Mouse (Mus musculus) lung, adult 18-20 months (tissue): ENCODE data around the gene Atp5g1.
A peak's percentile ranks its signal among the peaks of the same experiment; 100 is the strongest.
"Not testable (repeated sequence)": the region's sequence is repeated elsewhere in the genome, so short reads cannot be mapped to it uniquely, and the experiment has no call there.

Source experiments
- DNase-seq, 2 experiments: peaks; one replicate each; pipeline ENCODE4 v3.0.0; 2022; ENCODE audit warnings: mixed read lengths in 2 of 2

The Atp5g1 gene

DNA sequence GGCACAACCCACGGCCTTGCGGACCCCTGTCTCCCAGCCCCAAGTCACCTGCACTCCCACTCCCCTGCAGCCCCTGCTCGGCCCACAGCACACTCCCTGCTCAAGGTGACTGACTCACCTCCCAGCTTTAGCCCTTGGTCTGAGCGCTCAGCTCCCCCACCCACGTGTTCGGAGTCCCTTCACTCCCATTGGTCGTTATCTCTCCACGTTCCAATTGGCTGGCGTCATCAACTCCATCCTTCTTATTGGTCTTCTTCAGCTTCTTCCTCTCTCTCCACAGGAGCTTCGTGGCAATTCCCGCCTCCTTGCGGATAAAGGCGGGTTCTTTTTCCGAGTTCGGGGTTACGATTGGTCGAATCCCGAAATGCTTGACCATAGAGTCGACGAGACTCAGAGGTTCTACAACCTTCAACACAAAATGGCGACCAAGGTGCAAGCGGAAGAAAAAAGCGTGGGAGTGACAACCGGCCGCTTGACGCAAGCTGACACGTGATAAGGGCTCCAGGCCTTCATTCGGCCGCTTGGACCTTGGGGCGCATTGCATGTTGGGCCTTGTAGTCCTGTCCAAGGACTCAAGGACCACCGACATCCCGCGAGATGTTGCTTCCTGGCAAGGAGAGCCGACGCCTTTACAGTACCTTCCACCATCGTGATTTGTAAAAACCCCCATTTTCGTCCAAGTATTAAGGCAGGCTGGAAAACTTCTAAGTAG lies at the start of gene Atp5g1:
TSS of gene Atp5g1 (minus strand) at position 162 of the 712 bp plus-strand sequence.
- peak; percentile 100 for DNase-seq

GRCm38 (mm10) chr11:96124052-96124914 lies 48.8 kb upstream of the Atp5g1 start:
- DNase-seq: peak; percentile 31 to 51

GRCm38 (mm10) chr11:96122806-96123205 lies 47.3 kb upstream of the Atp5g1 start:
- not testable (repeated sequence) for DNase-seq

DNA sequence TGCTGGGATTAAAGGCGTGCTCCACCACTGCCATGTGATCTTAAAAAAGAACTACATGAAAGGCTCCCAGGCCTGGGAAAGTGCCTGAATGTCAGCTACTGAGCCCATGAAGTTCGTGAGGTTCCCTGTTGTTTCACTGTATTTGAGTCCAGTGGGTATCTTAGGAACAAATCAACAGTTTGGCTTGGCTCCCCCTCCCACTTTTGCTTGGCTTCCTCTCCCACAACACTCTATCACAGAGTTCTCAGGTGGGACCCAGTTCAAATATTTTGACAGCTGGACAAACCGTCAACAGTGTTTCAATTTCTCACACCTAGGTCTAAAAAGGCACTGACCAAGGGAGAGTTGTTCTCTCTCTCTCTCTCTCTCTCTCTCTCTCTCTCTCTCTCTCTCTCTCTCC lies 43.9 kb upstream of the Atp5g1 start:
- peak in 1 of 2 experiments; percentile 7 for DNase-seq

GRCm38 (mm10) chr11:96116925-96117324 lies 41.5 kb upstream of the Atp5g1 start:
- DNase-seq: not testable (repeated sequence)

GRCm38 (mm10) chr11:96116116-96116515 lies 40.6 kb upstream of the Atp5g1 start:
- DNase-seq: no peak

DNA sequence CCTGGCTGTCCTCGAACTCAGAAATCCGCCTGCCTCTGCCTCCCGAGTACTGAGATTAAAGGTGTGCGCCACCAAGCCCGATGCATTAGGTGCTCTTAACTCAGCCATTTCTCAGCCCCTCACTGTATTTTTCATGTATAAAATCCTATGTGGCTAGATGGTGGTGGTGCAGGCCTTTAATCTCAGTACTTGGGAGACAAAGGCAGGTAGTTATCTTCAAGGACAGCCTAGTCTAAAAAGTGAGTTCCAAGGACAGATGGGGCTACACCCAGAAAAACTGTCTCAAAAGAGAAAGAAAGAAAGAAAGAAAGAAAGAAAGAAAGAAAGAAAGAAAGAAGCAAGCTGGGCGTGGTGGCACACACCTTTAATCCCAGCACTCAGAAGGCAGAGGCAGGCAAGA lies 39.9 kb upstream of the Atp5g1 start:
- no peak for DNase-seq

DNA sequence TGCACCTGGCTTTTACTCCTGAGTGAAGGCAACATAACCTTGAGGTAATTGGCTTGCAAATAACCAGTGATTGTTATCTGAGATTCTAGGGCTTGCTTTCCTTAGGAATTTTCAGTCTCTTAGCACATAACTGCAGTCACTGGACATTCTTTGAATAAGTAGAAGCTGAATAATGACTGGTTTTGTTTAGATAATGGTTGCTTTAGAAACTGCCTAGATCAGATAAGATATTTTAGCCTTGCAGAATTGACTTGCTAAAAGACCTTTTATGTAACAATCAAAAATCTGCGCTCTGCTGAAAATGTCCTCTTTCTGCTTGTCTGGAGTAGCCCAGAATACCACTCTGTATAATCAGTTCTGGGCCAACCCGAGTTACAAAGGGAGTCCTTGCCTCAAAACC lies 38.6 kb upstream of the Atp5g1 start:
- DNase-seq: no peak

DNA sequence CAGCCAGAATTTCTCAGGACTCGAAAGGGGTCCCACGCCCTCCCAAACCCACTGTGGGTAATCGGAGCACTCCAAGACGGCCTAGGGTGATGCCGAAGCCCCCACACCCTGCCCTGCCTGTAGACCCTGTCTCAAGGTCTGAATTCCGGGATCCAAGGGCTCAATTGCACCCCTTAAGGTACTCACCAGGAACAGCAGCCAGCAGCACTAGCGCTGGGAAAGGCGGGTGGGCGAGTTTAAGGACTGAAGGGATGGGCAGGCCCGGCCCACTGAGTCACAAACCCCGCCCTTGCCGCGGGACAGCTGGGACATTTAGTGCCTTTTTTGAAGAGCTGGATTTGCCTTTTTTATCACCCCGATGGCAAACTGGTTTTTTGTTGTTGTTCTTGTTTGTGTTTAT lies 36.3 kb upstream of the Atp5g1 start, which contains the start of gene Calcoco2:
TSS of gene Calcoco2 (minus strand) at position 214 of the 400 bp plus-strand sequence.
- DNase-seq: no peak

DNA sequence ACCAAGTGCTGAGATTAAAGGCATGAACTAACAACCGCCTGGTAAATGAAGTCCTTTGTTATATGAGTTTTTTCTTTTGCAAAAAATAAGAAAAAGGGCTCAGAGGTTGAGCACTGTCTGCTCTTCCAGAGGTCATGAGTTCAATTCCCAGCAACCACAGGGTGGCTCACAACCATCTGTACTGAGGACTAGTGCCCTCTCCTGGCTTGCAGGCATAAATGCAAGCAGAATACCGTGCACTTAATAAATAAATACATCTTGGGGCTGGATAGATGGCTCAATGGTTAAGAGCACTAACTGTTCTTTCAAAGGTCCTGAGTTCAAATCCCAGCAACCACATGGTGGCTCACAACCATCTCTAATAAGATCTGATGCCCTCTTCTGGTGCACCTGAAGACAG lies 35.5 kb upstream of the Atp5g1 start:
- DNase-seq: not testable (repeated sequence)

DNA sequence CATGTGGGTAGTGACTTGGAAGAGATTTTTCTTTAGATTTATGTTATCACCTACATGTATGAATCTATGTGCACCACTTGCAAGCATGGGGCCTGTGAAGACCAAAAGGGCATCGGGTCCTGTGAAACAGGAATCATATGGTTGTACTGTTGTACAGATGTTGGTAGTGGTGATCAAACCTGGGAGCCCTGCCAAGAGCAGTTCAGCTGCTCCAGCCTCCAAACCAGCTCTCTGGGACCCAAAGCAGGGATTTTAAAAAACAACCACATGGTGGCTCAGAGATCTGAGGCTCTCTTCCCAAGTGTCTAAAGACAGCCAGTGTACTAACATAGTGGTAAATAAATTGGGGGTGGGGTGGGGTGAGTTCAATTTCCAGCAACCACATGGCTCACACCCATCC lies 32.9 kb upstream of the Atp5g1 start:
- no peak for DNase-seq

- DNase-seq: peak; percentile 29 to 44
These were observed 17.9 kb upstream of the Atp5g1 start for GRCm38 (mm10) chr11:96093361-96093760.

DNA sequence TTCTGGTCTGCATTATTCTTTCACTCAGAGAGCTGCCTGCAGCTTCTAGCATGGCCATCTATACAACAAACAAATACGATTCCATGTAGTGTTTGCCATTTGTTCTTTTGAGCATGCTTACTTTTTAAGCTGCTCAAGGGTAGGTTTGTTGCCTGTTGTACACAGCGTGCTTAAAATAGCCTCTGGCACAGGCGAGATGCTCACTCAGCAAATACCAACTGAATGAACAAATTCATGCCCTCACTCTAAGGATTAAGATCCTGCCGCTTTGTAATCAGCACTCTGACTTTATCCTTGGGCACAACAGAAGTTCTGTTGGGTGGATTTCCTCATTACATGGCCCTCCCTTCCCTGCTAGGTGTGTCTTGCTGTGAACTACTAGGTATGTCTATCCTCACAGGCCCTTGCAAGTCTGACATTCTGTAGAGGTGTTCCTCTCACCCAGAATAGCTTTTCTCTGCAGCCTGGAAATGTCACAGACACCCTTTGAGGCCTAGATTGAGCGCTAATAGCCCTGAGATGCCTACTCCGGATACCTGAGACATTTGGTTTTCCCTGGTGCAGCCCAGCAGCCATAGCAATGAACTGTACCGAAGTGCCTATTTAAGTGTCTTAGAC lies 17.3 kb upstream of the Atp5g1 start:
- DNase-seq: no peak

GRCm38 (mm10) chr11:96091073-96091472 lies 15.6 kb upstream of the Atp5g1 start:
- DNase-seq: no peak

- no peak for DNase-seq
These were observed 12.5 kb upstream of the Atp5g1 start for GRCm38 (mm10) chr11:96087981-96088380.

- DNase-seq: no peak
These were observed 7.2 kb upstream of the Atp5g1 start for GRCm38 (mm10) chr11:96082682-96083081.

- no peak for DNase-seq
These were observed 5.3 kb upstream of the Atp5g1 start for GRCm38 (mm10) chr11:96080736-96081135.

DNA sequence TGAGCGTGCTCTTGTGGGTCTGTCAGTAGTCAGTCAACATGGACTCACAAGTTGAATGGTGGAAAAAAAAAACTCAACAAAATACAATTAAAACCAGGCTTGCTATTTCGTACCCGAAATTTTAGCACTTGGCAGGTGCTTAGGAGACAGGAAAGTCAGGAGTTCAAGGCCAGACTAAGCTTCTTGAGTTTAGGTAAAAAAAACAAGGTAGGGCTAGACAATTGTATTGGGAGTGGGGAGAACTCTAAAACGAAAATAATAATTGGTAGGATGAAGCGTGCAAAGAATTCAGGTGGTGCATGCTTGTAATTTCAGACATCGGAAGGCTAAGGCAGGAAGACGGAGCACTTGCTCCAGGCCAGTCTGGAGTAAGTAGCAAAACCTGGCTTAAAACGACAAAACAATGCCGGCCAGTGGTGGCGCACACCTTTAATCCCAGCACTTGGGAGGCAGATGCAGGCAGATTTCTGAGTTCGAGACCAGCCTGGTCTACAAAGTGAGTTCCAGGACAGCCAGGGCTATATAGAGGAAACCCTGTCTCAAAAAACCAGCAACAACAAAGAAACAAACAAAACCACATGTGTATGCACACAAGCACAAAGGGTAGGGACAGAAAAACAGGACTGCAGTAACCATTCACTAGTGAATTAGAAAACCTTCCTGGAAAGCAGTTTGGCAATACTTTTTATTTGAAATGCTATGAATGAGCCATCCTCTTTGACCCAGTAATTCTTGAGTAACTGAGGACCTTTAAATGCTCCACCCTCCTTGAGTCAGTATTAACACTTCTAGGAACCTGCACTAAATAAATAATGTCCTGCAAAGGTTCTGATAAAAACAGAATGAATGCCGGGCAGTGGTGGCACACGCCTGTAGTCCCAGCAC lies 993 bp upstream of the Atp5g1 start:
- no peak for DNase-seq

GRCm38 (mm10) chr11:96075177-96075508 lies 327 bp downstream of the Atp5g1 start:
- DNase-seq: no peak

DNA sequence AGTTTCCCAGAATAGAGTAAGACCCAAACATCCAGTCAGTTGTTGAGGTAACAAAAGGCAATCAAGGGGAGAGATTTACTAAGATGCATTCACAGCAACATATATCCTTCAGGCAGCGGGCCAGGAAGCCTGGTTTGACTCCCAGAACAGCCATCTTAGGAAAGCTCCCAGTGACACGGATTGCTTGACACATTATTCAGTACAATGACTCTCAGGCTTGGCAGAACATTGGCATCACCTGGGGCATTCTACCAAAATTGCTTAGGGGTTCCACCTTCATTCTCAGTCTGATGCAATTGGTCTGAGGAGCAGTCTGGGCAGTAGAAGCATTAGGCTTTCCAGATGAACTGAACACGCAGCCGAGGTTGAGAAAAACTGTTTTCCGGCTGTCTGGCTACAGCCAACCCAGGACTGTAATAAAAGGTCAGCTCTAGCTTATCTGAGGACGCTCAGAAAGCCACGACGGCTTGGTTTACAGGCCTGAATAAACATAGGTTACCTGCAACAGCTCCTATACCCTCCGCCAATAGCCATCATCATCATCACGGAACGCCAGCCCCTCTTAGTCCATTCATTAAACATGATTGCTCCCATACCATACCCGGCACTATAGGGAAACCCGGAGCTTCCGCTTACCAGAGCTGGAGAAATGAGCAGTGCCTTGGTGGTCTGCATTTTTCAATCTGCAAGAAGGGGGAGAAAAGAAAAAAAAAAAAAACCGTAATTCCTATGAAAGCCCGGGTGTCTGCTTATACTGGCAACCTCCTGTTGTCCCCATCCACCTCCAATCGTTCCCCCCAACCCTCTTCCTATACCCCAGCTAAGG lies 906 bp downstream of the Atp5g1 start:
- DNase-seq: no peak

GRCm38 (mm10) chr11:96073295-96073993 lies 2.0 kb downstream of the Atp5g1 start:
- no peak for DNase-seq
